Mouse (Mus musculus) forebrain, embryonic 16.5 days (tissue): Measurements from ENCODE around the gene C1qtnf4. TPM values are rescaled to one million over a fixed set of nuclear protein-coding genes. Genes with fewer than 3 reads are reported as not detected.
A peak's percentile ranks its signal among the peaks of the same experiment; 100 is the strongest.

Experiments used
- ATAC-seq: fragments of 200-750 bp; cut with Nextera tagmentation; 2 replicates; pipeline ENCODE4 v1.8.0; 2017; ENCODE audit warnings: mild to moderate bottlenecking, moderate library complexity
- H3K27ac ChIP-seq: fragments of 300-500 bp; sonication (generic); 2 replicates; pipeline ENCODE4 v1.5.1; 2014; ENCODE audit warnings: low read length, control low read depth
- H3K27me3 ChIP-seq: fragments of 300-500 bp; sonication (generic); replicated peaks from 2 replicates; pipeline ENCODE4 v1.6.1; 2014; ENCODE audit warnings: low read length; ENCODE audit not compliant: control insufficient read depth, insufficient read depth
- H3K36me3 ChIP-seq: fragments of 300-500 bp; sonication (generic); 2 replicates; pipeline ENCODE4 v1.6.1; 2014; ENCODE audit not compliant: control insufficient read depth, insufficient read depth
- H3K4me1 ChIP-seq: fragments of 300-500 bp; sonication (generic); replicated peaks from 2 replicates; pipeline ENCODE4 v1.6.1; 2014; ENCODE audit warnings: low read length; ENCODE audit not compliant: control insufficient read depth, insufficient read depth
- H3K4me2 ChIP-seq: fragments of 300-500 bp; sonication (generic); 2 replicates; pipeline ENCODE4 v1.6.1; 2014; ENCODE audit warnings: mild to moderate bottlenecking, low read length, control low read depth
- H3K4me3 ChIP-seq: fragments of 300-500 bp; sonication (generic); replicated peaks from 2 replicates; pipeline ENCODE4 v1.5.1; 2014; ENCODE audit warnings: mild to moderate bottlenecking, low read length, control low read depth
- H3K9ac ChIP-seq: fragments of 300-500 bp; sonication (generic); replicated peaks from 2 replicates; pipeline ENCODE4 v1.6.1; 2014; ENCODE audit warnings: low read depth, low read length, control low read depth
- H3K9me3 ChIP-seq: fragments of 300-500 bp; sonication (generic); 2 replicates; pipeline ENCODE4 v1.6.1; 2016; ENCODE audit warnings: low read length; ENCODE audit not compliant: control insufficient read depth
- WGBS: fragments of 180-500 bp; shearing (Covaris S2); extraction: QIAGEN DNeasy Blood & Tissue Kit; methylation state at CpG from one replicate; pipeline ENCODE4 v1.1.7; 2014; 5-methylcytosine and 5-hydroxymethylcytosine counted together
- polyA plus RNA-seq: library from polyadenylated mRNA; unstranded; fragments of >200 nt; fragmentation: Nextera tagmentation; extraction: Ambion mirVana; gene quantifications from 2 replicates; pipeline ENCODE4 v1.2.1, GENCODE M21; 2015

Gene C1qtnf4
- polyA plus RNA-seq, 1 experiment from 2014 or later, result 28.6 TPM

GRCm38 (mm10) chr2:90939750-90940149 is 54.1 kb downstream of the C1qtnf4 start:
- Histone ChIP-seq H3K4me3 (peak overlapping the region; percentile 87), H3K9ac (peak overlapping the region; percentile 95), H3K9me3 (no peaks in the 10 kb centered on the region), H3K4me1 (peaks cover 27% of the 10 kb centered on the region), H3K27me3 (no peaks in the 10 kb centered on the region), H3K36me3 (no peaks in the 10 kb centered on the region), H3K4me2 (peak overlapping the region; percentile 53), H3K27ac (peak overlapping the region; percentile 92)
- ATAC-seq, result peak; percentile 44
- WGBS, result 47% methylated on average over 8 of the region's 8 CpGs

Other genes with a start within 250 kb of the C1qtnf4 start
- gene Nup160, start 208.6 kb upstream of the C1qtnf4 start, polyA plus RNA-seq, result 30.7 and 31.2 TPM in 2 replicates
- 105 and 129 TPM in 2 replicates for gene Fnbp4, start 140.5 kb upstream of the C1qtnf4 start, polyA plus RNA-seq
- gene Agbl2, start 103.1 kb upstream of the C1qtnf4 start, polyA plus RNA-seq, result 0.39 and 0.42 TPM in 2 replicates
- gene Mtch2, start 38.7 kb upstream of the C1qtnf4 start, polyA plus RNA-seq, result 264 and 287 TPM in 2 replicates
- gene Kbtbd4, start 18.9 kb downstream of the C1qtnf4 start, polyA plus RNA-seq, result 61.9 and 62.3 TPM in 2 replicates
- 211 and 212 TPM in 2 replicates for gene Ndufs3, start 19.0 kb downstream of the C1qtnf4 start, polyA plus RNA-seq
- gene Celf1, start 54.5 kb downstream of the C1qtnf4 start, polyA plus RNA-seq, result 130 and 144 TPM in 2 replicates
- gene Rapsn, start 149.8 kb downstream of the C1qtnf4 start, polyA plus RNA-seq, result 0.51 and 0.86 TPM in 2 replicates
- 236 and 238 TPM in 2 replicates for gene Psmc3, start 168.1 kb downstream of the C1qtnf4 start, polyA plus RNA-seq
- 23.1 and 33.3 TPM in 2 replicates for gene Slc39a13, start 184.6 kb downstream of the C1qtnf4 start, polyA plus RNA-seq
- 1.7 and 1.9 TPM in 2 replicates for gene Spi1, start 196.5 kb downstream of the C1qtnf4 start, polyA plus RNA-seq
- gene Mybpc3, start 232.3 kb downstream of the C1qtnf4 start, polyA plus RNA-seq, result not detected in 2 replicates